Mouse (Mus musculus) liver, postnatal 0 days (tissue): ENCODE measurements around the gene Cracr2a.

Experiments
- CTCF ChIP-seq: sonication (generic); IDR thresholded peaks from 2 replicates; pipeline ENCODE4 v1.5.1; 2016; ENCODE audit warnings: antibody characterized with exemption, low read depth
- EP300 ChIP-seq: IDR thresholded peaks from 2 replicates; pipeline ENCODE4 v1.6.1; 2016; ENCODE audit warnings: antibody characterized with exemption, low read depth, mild to moderate bottlenecking

GRCm38 (mm10) chr6:127701036-127701783, 140.1 kb downstream of the Cracr2a start:
- TF ChIP-seq CTCF (no peak), EP300 (no peak)
